Mouse (Mus musculus) testis, adult 2 months (tissue): Measurements from ENCODE around the gene Nt5c3b.

Experiments
- CTCF ChIP-seq: fragments of 200-500 bp; IDR thresholded peaks from 2 replicates; pipeline ENCODE4 v1.5.1; 2012; ENCODE audit warnings: low read depth, mild to moderate bottlenecking, inconsistent platforms, low read length, moderate library complexity; ENCODE audit not compliant: control insufficient read depth, insufficient read depth, insufficient replicate concordance
- POLR2A ChIP-seq: fragments of 200-500 bp; IDR thresholded peaks from 2 replicates; pipeline ENCODE4 v1.6.1; 2012; ENCODE audit warnings: low read depth, mild to moderate bottlenecking, inconsistent platforms, low read length, moderate library complexity; ENCODE audit not compliant: control insufficient read depth

DNA sequence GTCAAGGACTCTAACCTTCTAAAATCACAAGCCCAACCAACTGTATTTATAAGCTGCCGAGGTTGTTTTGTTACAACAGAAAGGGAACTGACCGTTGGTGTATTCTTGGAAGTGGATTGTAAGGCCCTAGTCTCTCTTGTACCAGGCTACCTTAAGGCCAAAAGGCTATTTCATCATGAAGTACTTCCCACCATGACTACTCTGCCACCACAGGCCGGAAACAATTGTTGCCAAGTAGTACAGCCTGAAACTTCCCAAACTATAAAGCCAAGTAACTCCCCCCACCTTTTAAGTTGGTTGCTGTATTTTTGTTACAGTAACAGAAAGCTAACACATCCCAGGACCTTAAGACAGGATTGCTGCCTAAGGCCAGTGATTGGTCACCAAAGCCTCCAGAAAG, 14.8 kb downstream of the Nt5c3b start:
- TF ChIP-seq CTCF = no peak
- no peak for TF ChIP-seq POLR2A
